Mouse (Mus musculus): ENCODE measurements around the gene Etfb. TPM values are rescaled to one million over a fixed set of nuclear protein-coding genes. Genes with fewer than 3 reads are reported as not detected.

Gene Etfb
- polyA plus RNA-seq, 1 experiment from 2014 or later = 117 TPM

DNA sequence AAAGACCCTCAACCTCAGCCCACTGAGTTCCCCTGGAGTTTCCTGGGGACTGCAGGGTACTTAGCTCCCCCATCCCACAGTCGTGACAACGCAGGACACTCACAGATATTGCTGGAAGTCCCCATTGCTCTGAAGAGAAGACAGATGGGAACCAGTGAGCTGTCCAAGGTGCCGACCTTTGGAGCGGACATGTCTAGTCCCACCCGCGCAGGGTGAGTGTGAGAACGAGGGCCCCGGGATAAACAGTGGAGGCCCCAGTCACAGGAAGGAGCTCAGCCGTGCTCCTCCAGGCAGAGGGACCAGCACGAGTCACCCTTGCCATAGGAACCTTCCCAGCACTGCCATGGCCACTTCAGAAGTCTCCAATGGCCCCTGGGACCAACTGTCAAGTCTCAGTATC, 39.4 kb downstream of the Etfb start:
- Histone ChIP-seq H3K27ac (no peak overlapping the region), H3K4me3 (no peak overlapping the region), H3K9me3 (no peaks in the 10 kb centered on the region), H3K4me2 (no peak overlapping the region), H3K9ac (peak overlapping the region; percentile 17; the same call in 1 of the 2 replicates), H3K4me1 (peaks cover 23% of the 10 kb centered on the region), H3K27me3 (replicated peaks) (peaks cover 6% of the 10 kb centered on the region), H3K36me3 (replicated peaks) (peaks cover 4% of the 10 kb centered on the region; the same call in 1 of the 2 replicates)
- 25% methylated on average over 10 of the region's 10 CpGs for WGBS
- ATAC-seq (replicated peaks) = no peak

DNA sequence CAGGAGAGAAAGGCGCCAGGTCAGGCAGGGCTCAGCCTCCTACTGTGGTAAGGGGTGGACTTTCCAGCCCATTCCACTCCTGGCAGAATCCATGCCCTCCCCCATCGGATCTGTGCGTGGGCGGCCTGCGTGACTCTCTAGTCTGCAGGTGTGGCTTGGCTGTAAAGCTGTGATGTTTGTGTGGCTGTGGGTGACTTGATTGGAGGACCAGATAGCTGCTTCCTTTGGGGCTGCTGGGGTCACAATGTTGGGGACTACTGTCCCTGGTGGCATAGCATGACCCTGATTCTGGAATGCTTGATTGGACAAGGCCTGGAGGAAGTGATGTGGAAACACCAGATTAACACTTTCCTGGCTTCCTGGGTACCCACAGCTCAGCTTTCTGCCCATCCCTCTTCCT, 44.8 kb downstream of the Etfb start:
- Histone ChIP-seq H3K27ac (peak overlapping the region; percentile 91), H3K4me3 (peak overlapping the region; percentile 84), H3K4me2 (peak overlapping the region; percentile 68)

DNA sequence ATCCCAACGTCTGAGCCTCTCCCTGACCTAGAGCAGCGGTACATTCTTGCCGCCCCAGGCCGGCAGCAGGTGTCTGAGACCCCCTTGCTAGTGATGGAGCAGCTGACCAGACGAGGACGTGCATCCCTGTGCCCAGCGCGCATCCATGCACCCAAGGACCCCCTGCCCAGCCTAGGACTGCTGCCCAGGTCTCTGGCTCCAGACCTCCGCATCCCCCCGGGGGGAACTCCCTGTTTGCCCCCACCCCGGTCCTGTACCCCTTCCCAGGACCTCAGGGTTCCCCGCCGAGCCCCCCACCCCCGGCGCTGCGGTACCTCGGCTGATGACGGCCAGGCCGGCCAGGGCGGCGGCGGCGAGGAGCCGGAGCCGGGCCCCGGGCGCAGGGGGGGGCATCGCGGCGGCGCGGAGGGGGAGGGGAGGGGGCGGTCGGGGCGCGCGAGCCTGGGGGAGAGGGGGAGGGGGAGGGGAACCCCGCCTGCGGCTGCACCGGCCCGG, 45.8 kb downstream of the Etfb start, which contains the start of gene Iglon5:
Iglon5 (minus strand) TSS at position 445 of the 495 bp plus-strand sequence.
- Histone ChIP-seq H3K27ac (peak within 1 kb of the TSS; percentile 91), H3K9ac (peak within 1 kb of the TSS; percentile 96), H3K9me3 (no peaks in the 10 kb centered on the region), H3K4me2 (peak within 1 kb of the TSS; percentile 68), H3K27me3 (replicated peaks) (no peaks in the 10 kb centered on the region), H3K36me3 (replicated peaks) (no peaks in the 10 kb centered on the region), H3K4me1 (peaks cover 25% of the 10 kb centered on the region), H3K4me3 (peak within 1 kb of the TSS; percentile 84)
- under 1% methylated on average over 24 of the region's 41 CpGs for WGBS
- peak; percentile 74 for ATAC-seq (replicated peaks)

More for the DNA sequence above, 44.8 kb downstream of the Etfb start:
- H3K9me3 ChIP-seq = no peaks in the 10 kb centered on the region
- WGBS = 38% methylated on average over 5 of the region's 5 CpGs
- H3K27me3 ChIP-seq (replicated peaks) = no peaks in the 10 kb centered on the region
- H3K4me1 ChIP-seq = peaks cover 25% of the 10 kb centered on the region
- no peaks in the 10 kb centered on the region for H3K36me3 ChIP-seq (replicated peaks)
- ATAC-seq (replicated peaks) = no peak
- peak overlapping the region; percentile 96; the same call in 1 of the 2 replicates for H3K9ac ChIP-seq

DNA sequence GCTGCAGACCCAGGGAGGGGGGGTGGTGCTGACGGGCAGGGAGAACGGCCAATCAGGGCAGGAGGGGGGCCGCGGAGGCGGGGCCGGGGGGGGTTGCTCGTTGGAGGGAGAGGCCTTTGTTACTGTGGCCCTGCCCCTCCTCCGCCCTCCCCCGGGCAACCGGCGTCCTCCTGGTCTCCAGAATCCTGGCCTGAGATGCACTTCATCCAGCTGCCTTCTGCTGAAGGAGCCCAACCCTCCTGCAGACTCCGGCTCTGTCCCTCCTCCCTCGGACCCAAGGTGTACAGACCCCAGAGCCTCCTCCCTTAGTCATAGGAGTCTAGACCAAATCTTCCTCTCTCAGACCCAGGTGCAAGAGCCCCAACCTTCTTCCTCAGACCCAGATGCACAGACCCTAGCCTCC, 46.3 kb downstream of the Etfb start:
- Histone ChIP-seq H3K4me2 (peak overlapping the region; percentile 68), H3K27ac (peak overlapping the region; percentile 91), H3K36me3 (replicated peaks) (no peaks in the 10 kb centered on the region), H3K4me3 (peak overlapping the region; percentile 84), H3K9ac (peak overlapping the region; percentile 96), H3K27me3 (replicated peaks) (no peaks in the 10 kb centered on the region), H3K4me1 (peaks cover 25% of the 10 kb centered on the region), H3K9me3 (no peaks in the 10 kb centered on the region)
- 0% methylated on average over 12 of the region's 13 CpGs for WGBS
- ATAC-seq (replicated peaks) = peak; percentile 91

DNA sequence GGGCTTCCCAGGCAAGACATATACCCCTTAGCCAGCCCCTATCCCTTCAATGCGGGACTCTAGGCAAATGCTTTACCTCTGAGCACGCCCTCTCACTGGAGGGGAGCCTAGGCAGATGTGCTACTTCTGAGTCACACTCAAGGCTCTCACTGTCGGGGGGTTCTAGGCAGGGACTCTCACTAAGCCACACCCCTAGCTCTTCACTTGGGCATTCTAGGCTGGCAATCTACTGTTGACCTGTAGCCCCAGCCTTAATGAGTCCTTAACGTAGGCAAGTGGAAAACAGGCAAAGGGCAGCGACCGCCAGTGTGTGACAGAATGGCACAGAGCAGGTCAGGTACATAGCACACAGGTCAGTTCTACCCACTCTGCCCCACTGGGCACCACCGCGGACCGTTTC, 47.0 kb downstream of the Etfb start:
- H3K4me2 ChIP-seq = peak overlapping the region; percentile 68
- peak; percentile 22 for ATAC-seq (replicated peaks)
- H3K4me1 ChIP-seq = peaks cover 25% of the 10 kb centered on the region
- no peaks in the 10 kb centered on the region for H3K27me3 ChIP-seq (replicated peaks)
- H3K9ac ChIP-seq = no peak overlapping the region
- no peaks in the 10 kb centered on the region for H3K9me3 ChIP-seq
- H3K4me3 ChIP-seq = peak overlapping the region; percentile 84
- no peaks in the 10 kb centered on the region for H3K36me3 ChIP-seq (replicated peaks)
- 72% methylated on average over 9 of the region's 9 CpGs for WGBS
- peak overlapping the region; percentile 91; the same call in 1 of the 2 replicates for H3K27ac ChIP-seq

DNA sequence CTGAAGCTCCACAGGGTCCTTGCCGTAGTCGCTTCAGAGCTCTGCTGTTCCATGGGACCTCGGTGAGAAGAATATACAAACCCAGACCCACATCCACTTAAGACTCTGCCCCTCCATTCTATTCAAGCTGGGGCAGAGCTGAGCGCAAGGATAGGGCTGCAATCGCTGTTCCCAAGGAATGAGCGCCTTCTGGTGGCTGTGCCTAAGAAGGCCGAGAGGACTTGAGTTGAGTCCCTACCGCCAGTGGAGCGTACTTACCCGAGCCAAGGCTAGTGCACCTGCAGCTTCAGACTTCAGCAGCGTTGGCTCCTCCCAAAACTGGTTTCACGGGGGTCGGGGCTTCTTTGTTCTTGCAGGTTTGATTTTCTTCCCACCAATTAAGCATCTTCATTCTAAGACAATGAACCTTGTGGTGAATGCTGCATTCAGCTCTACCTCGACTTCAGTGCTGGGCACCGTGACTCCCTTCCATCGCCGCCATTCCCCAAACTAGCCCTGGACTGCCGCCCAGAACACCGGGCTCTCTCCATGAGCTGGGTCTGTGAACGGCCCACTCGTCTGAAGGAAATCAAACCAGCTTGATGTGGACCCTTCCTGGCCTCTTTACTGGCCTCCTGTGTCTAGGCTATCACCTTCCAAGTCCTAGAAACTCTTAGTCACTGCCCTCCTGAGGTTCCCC, 51.6 kb downstream of the Etfb start:
- Histone ChIP-seq H3K4me2 (0 out of 2 replicates have a peak overlapping the region, but pooled peaks have one; percentile 13), H3K36me3 (replicated peaks) (no peaks in the 10 kb centered on the region), H3K4me3 (no peak overlapping the region), H3K9ac (no peak overlapping the region), H3K4me1 (peaks cover 4% of the 10 kb centered on the region), H3K27me3 (replicated peaks) (no peaks in the 10 kb centered on the region), H3K27ac (no peak overlapping the region), H3K9me3 (no peaks in the 10 kb centered on the region)
- WGBS = 13% methylated on average over 21 of the region's 21 CpGs
- ATAC-seq (replicated peaks) = peak; percentile 64

Small RNAs within 50 kb of the gene (microRNA-seq; reads per million reads assigned to microRNA genes)
- 1.3 reads per million for gene Mir7051

Other genes starting within 250 kb of the Etfb start
- 20.1 and 22.7 TPM in 2 replicates for gene Zfp715, start 130.8 kb upstream of the Etfb start, polyA plus RNA-seq (2015; fragmentation: Nextera tagmentation; extraction: Ambion mirVana)
- 0.17 and 0.34 TPM in 2 replicates for gene Siglecf, start 92.7 kb upstream of the Etfb start, polyA plus RNA-seq (2015; fragmentation: Nextera tagmentation; extraction: Ambion mirVana)
- 0.05 TPM in 1 of 2 replicates, not detected in the other for gene Siglecg, start 35.9 kb upstream of the Etfb start, polyA plus RNA-seq (2015; fragmentation: Nextera tagmentation; extraction: Ambion mirVana)
- not detected in 2 replicates for gene Lim2, start 16.4 kb upstream of the Etfb start, polyA plus RNA-seq (2015; fragmentation: Nextera tagmentation; extraction: Ambion mirVana)
- 0.25 TPM in 1 of 2 replicates, not detected in the other for gene Nkg7, start 7.0 kb upstream of the Etfb start, polyA plus RNA-seq (2015; fragmentation: Nextera tagmentation; extraction: Ambion mirVana)
- gene Cldnd2, start 3.3 kb upstream of the Etfb start, polyA plus RNA-seq (2015; fragmentation: Nextera tagmentation; extraction: Ambion mirVana) = not detected in 2 replicates
- not detected in 2 replicates for gene Gm45233, start within 50 bp of the Etfb start, polyA plus RNA-seq (2015; fragmentation: Nextera tagmentation; extraction: Ambion mirVana)
- 15.6 and 16.0 TPM in 2 replicates for gene Vsig10l, start 19.1 kb downstream of the Etfb start, polyA plus RNA-seq (2015; fragmentation: Nextera tagmentation; extraction: Ambion mirVana)
- gene Iglon5, start 46.0 kb downstream of the Etfb start, polyA plus RNA-seq (2015; fragmentation: Nextera tagmentation; extraction: Ambion mirVana) = 9.7 and 10.0 TPM in 2 replicates
- gene 4931406B18Rik, start 61.9 kb downstream of the Etfb start, polyA plus RNA-seq (2015; fragmentation: Nextera tagmentation; extraction: Ambion mirVana) = 0.06 TPM in 1 of 2 replicates, not detected in the other
- gene Cd33, start 100.3 kb downstream of the Etfb start, polyA plus RNA-seq (2015; fragmentation: Nextera tagmentation; extraction: Ambion mirVana) = 0.41 and 0.95 TPM in 2 replicates
- gene Zfp658, start 118.2 kb downstream of the Etfb start, polyA plus RNA-seq (2015; fragmentation: Nextera tagmentation; extraction: Ambion mirVana) = 9.5 and 10.4 TPM in 2 replicates
- 14.6 and 15.3 TPM in 2 replicates for gene Zfp719, start 135.5 kb downstream of the Etfb start, polyA plus RNA-seq (2015; fragmentation: Nextera tagmentation; extraction: Ambion mirVana)
- gene Zfp819, start 163.1 kb downstream of the Etfb start, polyA plus RNA-seq (2015; fragmentation: Nextera tagmentation; extraction: Ambion mirVana) = 0.33 and 0.43 TPM in 2 replicates
- gene Ceacam18, start 190.6 kb downstream of the Etfb start, polyA plus RNA-seq (2015; fragmentation: Nextera tagmentation; extraction: Ambion mirVana) = not detected in 2 replicates
- 0.47 and 0.53 TPM in 2 replicates for gene Siglece, start 216.1 kb downstream of the Etfb start, polyA plus RNA-seq (2015; fragmentation: Nextera tagmentation; extraction: Ambion mirVana)
- 27.6 and 33.8 TPM in 2 replicates for gene Ctu1, start 227.9 kb downstream of the Etfb start, polyA plus RNA-seq (2015; fragmentation: Nextera tagmentation; extraction: Ambion mirVana)
- not detected in 2 replicates for gene Klk14, start 246.3 kb downstream of the Etfb start, polyA plus RNA-seq (2015; fragmentation: Nextera tagmentation; extraction: Ambion mirVana)

Data from midbrain, embryonic 15.5 days (tissue).